Mouse (Mus musculus): ENCODE results near the gene Vsx2.
"Not testable (repeated sequence)": the region's sequence is repeated elsewhere in the genome, so short reads cannot be mapped to it uniquely, and the experiment has no call there.

Vsx2 gene

GRCm38 (mm10) chr12:84569336-84569970, at the start of gene Vsx2:
Vsx2 (plus strand) TSS chr12:84569762.
- no peak for DNase-seq (ENCODE audit: low spot score)

- no peak for DNase-seq (ENCODE audit: low spot score)
Measured at GRCm38 (mm10) chr12:84523728-84524127, 45.8 kb upstream of the Vsx2 start.

- no peak for DNase-seq (ENCODE audit: low spot score)
Measured at GRCm38 (mm10) chr12:84524147-84525050, 45.2 kb upstream of the Vsx2 start.

- DNase-seq (ENCODE audit: low spot score): no peak
Measured at GRCm38 (mm10) chr12:84525422-84525821, 44.1 kb upstream of the Vsx2 start.

- DNase-seq (ENCODE audit: low spot score): no peak
Measured at GRCm38 (mm10) chr12:84530426-84530825, 39.1 kb upstream of the Vsx2 start.

GRCm38 (mm10) chr12:84531906-84532829, 37.4 kb upstream of the Vsx2 start:
- no peak for DNase-seq (ENCODE audit: low spot score)

GRCm38 (mm10) chr12:84532830-84533199, 36.7 kb upstream of the Vsx2 start:
- DNase-seq (ENCODE audit: low spot score): no peak

GRCm38 (mm10) chr12:84533706-84534486, 35.7 kb upstream of the Vsx2 start:
- DNase-seq (ENCODE audit: low spot score): no peak

GRCm38 (mm10) chr12:84539537-84539936, 30.0 kb upstream of the Vsx2 start:
- DNase-seq (ENCODE audit: low spot score): not testable (repeated sequence)

- DNase-seq (ENCODE audit: low spot score): no peak
Measured at GRCm38 (mm10) chr12:84541391-84541958, 28.1 kb upstream of the Vsx2 start.

- no peak for DNase-seq (ENCODE audit: low spot score)
Measured at GRCm38 (mm10) chr12:84546028-84546427, 23.5 kb upstream of the Vsx2 start.

GRCm38 (mm10) chr12:84546577-84547085, 22.9 kb upstream of the Vsx2 start:
- no peak for DNase-seq (ENCODE audit: low spot score)

GRCm38 (mm10) chr12:84548251-84548650, 21.3 kb upstream of the Vsx2 start:
- no peak for DNase-seq (ENCODE audit: low spot score)

- DNase-seq (ENCODE audit: low spot score): no peak
Measured at GRCm38 (mm10) chr12:84555218-84555617, 14.3 kb upstream of the Vsx2 start.

GRCm38 (mm10) chr12:84562558-84562957, 7.0 kb upstream of the Vsx2 start:
- no peak for DNase-seq (ENCODE audit: low spot score)

- DNase-seq (ENCODE audit: low spot score): no peak
Measured at GRCm38 (mm10) chr12:84567576-84567975, 2.0 kb upstream of the Vsx2 start.

- DNase-seq (ENCODE audit: low spot score): no peak
Measured at GRCm38 (mm10) chr12:84569976-84570693, 573 bp downstream of the Vsx2 start.

- DNase-seq (ENCODE audit: low spot score): no peak
Measured at GRCm38 (mm10) chr12:84570694-84571415, 1.3 kb downstream of the Vsx2 start.

Measured in urinary bladder, postnatal 10 days (tissue).